Mouse (Mus musculus) CH12.LX (cell line): ENCODE measurements around the gene Selenoi. TPM values are rescaled to one million over a fixed set of nuclear protein-coding genes. Genes with fewer than 3 reads are reported as not detected.

ENCODE experiments used
- DNase-seq: peaks from one replicate; pipeline ENCODE4 v3.0.0-alpha.2; 2013; ENCODE audit errors: extremely low read depth
- H3K27ac ChIP-seq: 2 replicates; pipeline ENCODE4 v1.5.1; 2012; ENCODE audit warnings: low read depth, mild to moderate bottlenecking, control low read depth, moderate library complexity; ENCODE audit not compliant: insufficient read depth
- H3K27me3 ChIP-seq: replicated peaks from 2 replicates; pipeline ENCODE3; 2012; ENCODE audit warnings: inconsistent platforms
- H3K36me3 ChIP-seq, 2 experiments: replicated peaks in 1 of 2; 2 replicates each; pipeline versions ENCODE3 to v1.6.1; 2012; ENCODE audit warnings: inconsistent platforms in 1 of 2, low read length in 1 of 2, mild to moderate bottlenecking in 1 of 2, mixed read lengths in 1 of 2, moderate library complexity in 1 of 2; ENCODE audit not compliant: control insufficient read depth in 1 of 2, insufficient read depth in 1 of 2
- H3K4me1 ChIP-seq, 2 experiments: 2 replicates each; pipeline ENCODE4 v1.6.1; 2012; ENCODE audit warnings: inconsistent platforms in 1 of 2, moderate library complexity in 1 of 2; ENCODE audit not compliant: insufficient read depth in 2 of 2, control insufficient read depth in 1 of 2
- H3K4me2 ChIP-seq: 2 replicates; pipeline ENCODE4 v1.6.1; 2012; ENCODE audit warnings: low read depth, mild to moderate bottlenecking, control low read depth; ENCODE audit not compliant: poor library complexity, insufficient read depth, severe bottlenecking
- H3K4me3 ChIP-seq, 3 experiments: fragments of 150-350 bp in 1 of 3; sonication (generic) in 1 of 3; replicated peaks in 1 of 3; 2 replicates each; pipeline versions ENCODE3 to v1.5.1; 2011 to 2012; ENCODE audit warnings: low read depth in 2 of 3, low read length in 2 of 3, mild to moderate bottlenecking in 2 of 3, moderate library complexity in 2 of 3, control low read depth in 1 of 3, improper control_type of control experiment in 1 of 3, inconsistent platforms in 1 of 3, mixed read lengths in 1 of 3; ENCODE audit not compliant: poor library complexity in 1 of 3
- H3K79me2 ChIP-seq: replicated peaks from 2 replicates; pipeline ENCODE4 v1.6.1; 2012; ENCODE audit warnings: mild to moderate bottlenecking, moderate library complexity; ENCODE audit not compliant: control insufficient read depth, poor library complexity, insufficient read depth, severe bottlenecking; ENCODE audit errors: extremely low read depth
- H3K9ac ChIP-seq: 2 replicates; pipeline ENCODE4 v1.6.1; 2012; ENCODE audit warnings: low read depth, mild to moderate bottlenecking, control low read depth, moderate library complexity; ENCODE audit not compliant: insufficient read depth
- H3K9me3 ChIP-seq: replicated peaks from 2 replicates; pipeline ENCODE3; 2012; ENCODE audit warnings: low read length, inconsistent platforms, mixed read lengths
- BHLHE40 ChIP-seq: IDR thresholded peaks from 2 replicates; pipeline ENCODE4 v1.6.1; 2011; ENCODE audit warnings: mild to moderate bottlenecking, low read depth, low read length, improper control_type of control experiment
- CHD1 ChIP-seq: IDR thresholded peaks from 2 replicates; pipeline ENCODE4 v1.6.1; 2012; ENCODE audit warnings: low read depth, low read length, improper control_type of control experiment, inconsistent platforms
- CHD2 ChIP-seq: IDR thresholded peaks from 2 replicates; pipeline ENCODE4 v1.6.1; 2011; ENCODE audit warnings: low read length, improper control_type of control experiment
- E2F4 ChIP-seq: IDR thresholded peaks from 2 replicates; pipeline ENCODE4 v1.6.1; 2011; ENCODE audit warnings: low read depth, low read length, improper control_type of control experiment; ENCODE audit not compliant: insufficient replicate concordance
- ELF1 ChIP-seq: IDR thresholded peaks from 2 replicates; pipeline ENCODE4 v1.6.1; 2014; ENCODE audit warnings: low read depth, mild to moderate bottlenecking, inconsistent platforms, low read length, improper control_type of control experiment
- EP300 ChIP-seq: IDR thresholded peaks from 2 replicates; pipeline ENCODE4 v1.6.1; 2011; ENCODE audit warnings: low read length, improper control_type of control experiment
- ETS1 ChIP-seq: conservative IDR thresholded peaks from 2 replicates; pipeline ENCODE4 v1.6.1; 2012; ENCODE audit warnings: low read depth, mild to moderate bottlenecking, inconsistent platforms, low read length, improper control_type of control experiment, moderate library complexity
- GABPA ChIP-seq: IDR thresholded peaks from 2 replicates; pipeline ENCODE4 v1.6.1; 2012; ENCODE audit warnings: low read depth, low read length, improper control_type of control experiment, inconsistent platforms; ENCODE audit not compliant: insufficient replicate concordance
- HCFC1 ChIP-seq: IDR thresholded peaks from 2 replicates; pipeline ENCODE4 v1.6.1; 2012; ENCODE audit warnings: low read depth, mild to moderate bottlenecking, inconsistent platforms, low read length, improper control_type of control experiment
- JUND ChIP-seq: conservative IDR thresholded peaks from 2 replicates; pipeline ENCODE4 v1.6.1; 2011; ENCODE audit warnings: low read depth, low read length, improper control_type of control experiment
- KAT2A ChIP-seq: IDR thresholded peaks from 2 replicates; pipeline ENCODE4 v1.6.1; 2012; ENCODE audit warnings: low read length, improper control_type of control experiment, inconsistent platforms; ENCODE audit not compliant: insufficient replicate concordance
- MXI1 ChIP-seq: IDR thresholded peaks from 2 replicates; pipeline ENCODE4 v1.6.1; 2011; ENCODE audit warnings: mild to moderate bottlenecking, low read depth, low read length, improper control_type of control experiment
- MYC ChIP-seq: IDR thresholded peaks from 2 replicates; pipeline ENCODE4 v1.6.1; 2011; ENCODE audit warnings: low read depth, mild to moderate bottlenecking, improper control_type of control experiment, low read length
- NELFE ChIP-seq: IDR thresholded peaks from 2 replicates; pipeline ENCODE4 v1.6.1; 2011; ENCODE audit warnings: low read depth, low read length, improper control_type of control experiment
- NRF1 ChIP-seq: IDR thresholded peaks from 2 replicates; pipeline ENCODE4 v1.6.1; 2014; ENCODE audit warnings: low read depth, mild to moderate bottlenecking, inconsistent platforms, low read length, improper control_type of control experiment, moderate library complexity
- POLR2A ChIP-seq: IDR thresholded peaks from 2 replicates; pipeline ENCODE4 v1.6.1; 2011; ENCODE audit warnings: low read depth, mild to moderate bottlenecking, improper control_type of control experiment, low read length
- POLR2AphosphoS2 ChIP-seq: IDR thresholded peaks from 2 replicates; pipeline ENCODE4 v1.6.1; 2011; ENCODE audit warnings: low read depth, low read length, improper control_type of control experiment
- RAD21 ChIP-seq: IDR thresholded peaks from 2 replicates; pipeline ENCODE4 v1.6.1; 2011; ENCODE audit warnings: low read depth, mild to moderate bottlenecking, low read length, improper control_type of control experiment, moderate library complexity
- RCOR1 ChIP-seq: conservative IDR thresholded peaks from 2 replicates; pipeline ENCODE4 v1.6.1; 2012; ENCODE audit warnings: low read depth, mild to moderate bottlenecking, inconsistent platforms, low read length, improper control_type of control experiment
- SIN3A ChIP-seq: IDR thresholded peaks from 2 replicates; pipeline ENCODE4 v1.6.1; 2012; ENCODE audit warnings: low read length, improper control_type of control experiment, inconsistent platforms
- TBP ChIP-seq: conservative IDR thresholded peaks from 2 replicates; pipeline ENCODE4 v1.6.1; 2011; ENCODE audit warnings: low read depth, low read length, improper control_type of control experiment
- TCF12 ChIP-seq: IDR thresholded peaks from 2 replicates; pipeline ENCODE4 v1.6.1; 2014; ENCODE audit warnings: low read depth, mild to moderate bottlenecking, inconsistent platforms, low read length, improper control_type of control experiment
- USF2 ChIP-seq: conservative IDR thresholded peaks from 2 replicates; pipeline ENCODE4 v1.6.1; 2011; ENCODE audit warnings: low read depth, low read length, improper control_type of control experiment
- ZC3H11A ChIP-seq: IDR thresholded peaks from 2 replicates; pipeline ENCODE4 v1.6.1; 2012; ENCODE audit warnings: low read depth, mild to moderate bottlenecking, inconsistent platforms, low read length, improper control_type of control experiment
- ZKSCAN1 ChIP-seq: IDR thresholded peaks from 2 replicates; pipeline ENCODE4 v1.6.1; 2012; ENCODE audit warnings: low read depth, inconsistent platforms, low read length, improper control_type of control experiment, borderline replicate concordance
- ZMIZ1 ChIP-seq: IDR thresholded peaks from 2 replicates; pipeline ENCODE4 v1.6.1; 2012; ENCODE audit warnings: low read depth, mild to moderate bottlenecking, inconsistent platforms, low read length, improper control_type of control experiment
- ZNF384 ChIP-seq: IDR thresholded peaks from 2 replicates; pipeline ENCODE4 v1.6.1; 2012; ENCODE audit warnings: low read depth, low read length, improper control_type of control experiment, inconsistent platforms
- dilution Hi-C: fragments of 300-500 bp; cut with MboI; formaldehyde crosslinking; loops from 2 replicates; pipeline ENCODE4 v1.14.3; 2020; ENCODE audit warnings: low sequenced_read_pairs; ENCODE audit not compliant: extremely low pct_unique_long_range_greater_than_20kb, extremely low pct_ligation_motif_present
- in situ Hi-C: fragments of 300-500 bp; cut with MboI; formaldehyde crosslinking; loops from 3 replicates; pipeline ENCODE4 v1.14.3; 2019; ENCODE audit warnings: low sequenced_read_pairs, low pct_ligation_motif_present, low pct_unique_long_range_greater_than_20kb, mixed read lengths
- polyA plus RNA-seq: library from polyadenylated mRNA; unstranded; fragments of >175 nt; gene quantifications from 2 replicates; pipeline ENCODE4 v1.2.1, GENCODE M21; 2012; ENCODE audit warnings: low read depth; ENCODE audit not compliant: insufficient read length
- total RNA-seq, 2 experiments: library from RNA; depleted of rRNA; stranded (reverse); fragments of 300-350 nt in 1 of 2; fragments of >200 nt in 1 of 2; gene quantifications; 2 replicates each; pipeline ENCODE4 v1.2.3; 2012 to 2014

Gene Selenoi
- total and polyA plus RNA-seq, 3 experiments: 27.0 to 51.3 (median 36.1) TPM

GRCm38 (mm10) chr5:30195340-30195739 is 37.0 kb upstream of the Selenoi start:
- in situ Hi-C loops: no loop called here
- TF ChIP-seq MYC (no peak), ETS1 (no peak), EP300 (no peak), ZNF384 (no peak), ZMIZ1 (no peak), MXI1 (no peak), KAT2A (no peak)
- no peaks in the 10 kb centered on the region for H3K27me3 ChIP-seq
- H3K79me2 ChIP-seq: no peaks in the 10 kb centered on the region
- peaks cover 13 to 32% of the 10 kb centered on the region in 2 experiments for H3K4me1 ChIP-seq
- H3K9me3 ChIP-seq: no peaks in the 10 kb centered on the region
- H3K36me3 ChIP-seq: peaks cover 0 to 22% of the 10 kb centered on the region in 2 experiments
- dilution Hi-C loops: no loop called here
- H3K9ac ChIP-seq: no peak overlapping the region
- H3K4me2 ChIP-seq: no peak overlapping the region
- DNase-seq: no peak
- no peak overlapping the region for H3K27ac ChIP-seq
- H3K4me3 ChIP-seq: no peak overlapping the region

DNA sequence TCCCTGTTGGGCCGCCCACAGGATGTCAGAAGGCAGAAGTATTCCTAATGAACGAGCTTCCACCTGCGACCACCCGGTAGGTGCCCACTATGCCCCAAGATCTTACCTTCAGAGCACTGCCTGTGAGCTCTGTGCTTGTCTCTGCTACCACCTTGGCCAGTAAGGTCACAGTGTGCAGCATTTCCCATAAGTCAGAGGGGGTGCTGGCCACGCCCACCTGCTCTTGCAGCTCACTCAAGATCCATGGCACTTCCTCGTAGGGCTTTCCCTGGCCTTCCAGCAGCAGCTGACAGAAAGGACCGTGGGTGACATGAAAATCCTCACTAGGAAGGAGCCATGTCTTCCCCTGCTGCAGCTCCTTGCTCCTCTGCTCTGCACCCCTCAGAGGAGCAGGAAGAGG is 34.1 kb upstream of the Selenoi start:
- dilution Hi-C loops: no loop called here

More for the DNA sequence above, 34.1 kb upstream of the Selenoi start:
- H3K79me2 ChIP-seq: no peaks in the 10 kb centered on the region
- no peaks in the 10 kb centered on the region for H3K27me3 ChIP-seq
- peak overlapping the region; percentile 50 for H3K4me2 ChIP-seq
- in situ Hi-C loops: no loop called here
- H3K27ac ChIP-seq: no peak overlapping the region
- no peak for TF ChIP-seq USF2
- TF ChIP-seq TCF12: peak; percentile 65; the same call in 1 of the 2 replicates
- TF ChIP-seq RCOR1: no peak
- no peak for TF ChIP-seq NRF1
- no peak for TF ChIP-seq MYC
- peak; percentile 77 for TF ChIP-seq ELF1
- TF ChIP-seq BHLHE40: no peak
- peak; percentile 52 for TF ChIP-seq TBP
- no peak for TF ChIP-seq ZKSCAN1
- no peak for TF ChIP-seq POLR2AphosphoS2
- peak; percentile 48 for TF ChIP-seq HCFC1
- no peak for TF ChIP-seq E2F4
- no peak for TF ChIP-seq ZNF384
- TF ChIP-seq MXI1: 0 out of 2 replicates have a peak, but pooled peaks have one; percentile 55
- TF ChIP-seq CHD1: no peak
- peak; percentile 81 for TF ChIP-seq POLR2A
- TF ChIP-seq KAT2A: no peak
- TF ChIP-seq SIN3A: no peak
- peak; percentile 31; the same call in 1 of the 2 replicates for TF ChIP-seq ZMIZ1
- no peak for TF ChIP-seq RAD21
- TF ChIP-seq GABPA: no peak
- TF ChIP-seq ZC3H11A: no peak
- peak; percentile 72 for TF ChIP-seq NELFE
- no peak for TF ChIP-seq CHD2
- no peak for TF ChIP-seq JUND
- peak; percentile 81 for DNase-seq
- peaks cover 0 to 18% of the 10 kb centered on the region in 2 experiments for H3K36me3 ChIP-seq
- peak overlapping the region; percentile 42 for H3K9ac ChIP-seq
- no peaks in the 10 kb centered on the region for H3K9me3 ChIP-seq
- H3K4me1 ChIP-seq: peaks cover 18 to 47% of the 10 kb centered on the region in 2 experiments
- H3K4me3 ChIP-seq: peak overlapping the region; percentile 23 to 50 (median 40)
